Mouse (Mus musculus) gastrocnemius, postnatal 36 days (tissue): ENCODE results near the gene Ube3c. TPM values are rescaled to one million over a fixed set of nuclear protein-coding genes. Genes with fewer than 3 reads are reported as not detected.
"Not testable (repeated sequence)": the region's sequence is repeated elsewhere in the genome, so short reads cannot be mapped to it uniquely, and the experiment has no call there.

Experiments
- DNase-seq, 2 experiments: peaks; one replicate each; pipeline ENCODE4 v3.0.0; 2022
- intact Hi-C: fragments of 180-260 bp; cut with DNase I; formaldehyde crosslinking; loops from one replicate; pipeline ENCODE4 v1.15.1; 2025
- long read RNA-seq, 2 experiments: library from polyadenylated mRNA; stranded (forward); transcript quantifications; one replicate each; pipeline ENCODE4 v2.0.0; 2021
- total RNA-seq, 2 experiments: library from RNA; stranded (reverse); gene quantifications; 2 replicates each; pipeline ENCODE4 v1.2.3; 2021

Gene Ube3c
- 10 to 100 TPM; 34.7 to 34.9 TPM for total RNA-seq
- long read RNA-seq, experiment 1, full-length matches to known transcripts, result 11 of 21 reads
- long read RNA-seq, experiment 1, partial matches to known transcripts, result 4 of 21 reads
- long read RNA-seq, experiment 1, other reads (novel, unspliced or antisense), result 6 of 21 reads
- long read RNA-seq, experiment 2, full-length matches to known transcripts, result 8 of 19 reads
- long read RNA-seq, experiment 2, partial matches to known transcripts, result 6 of 19 reads
- long read RNA-seq, experiment 2, other reads (novel, unspliced or antisense), result 5 of 19 reads

DNA sequence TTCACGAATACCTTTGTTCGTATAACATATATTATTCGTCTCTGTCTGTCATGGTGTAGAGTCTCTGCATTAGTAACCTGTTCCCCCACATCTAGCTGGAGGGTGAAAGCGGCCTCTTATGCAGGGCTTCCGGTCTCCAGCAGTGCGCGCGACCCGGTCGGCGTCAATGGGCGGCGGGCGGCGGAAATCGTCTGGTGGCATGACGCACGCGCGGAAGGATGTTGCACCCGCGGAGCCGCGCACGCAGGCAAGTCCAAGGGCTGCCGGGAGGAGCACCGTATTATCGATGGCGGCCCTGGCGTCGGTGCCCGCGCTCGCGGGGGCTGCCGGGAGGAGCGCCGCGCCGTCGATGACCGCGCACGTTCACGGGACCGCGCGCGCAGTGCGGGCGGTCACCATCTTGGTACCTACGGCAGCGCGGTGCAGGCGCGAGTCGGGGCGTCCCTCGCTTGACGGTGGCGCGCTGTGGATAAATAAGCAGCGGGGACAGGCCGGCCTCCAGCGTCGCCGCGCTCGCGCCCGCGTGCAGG, at the start of gene Ube3c:
Ube3c (plus strand) TSS at position 395 of the 530 bp plus-strand sequence.
- intact Hi-C loops, result no loop called here

DNA sequence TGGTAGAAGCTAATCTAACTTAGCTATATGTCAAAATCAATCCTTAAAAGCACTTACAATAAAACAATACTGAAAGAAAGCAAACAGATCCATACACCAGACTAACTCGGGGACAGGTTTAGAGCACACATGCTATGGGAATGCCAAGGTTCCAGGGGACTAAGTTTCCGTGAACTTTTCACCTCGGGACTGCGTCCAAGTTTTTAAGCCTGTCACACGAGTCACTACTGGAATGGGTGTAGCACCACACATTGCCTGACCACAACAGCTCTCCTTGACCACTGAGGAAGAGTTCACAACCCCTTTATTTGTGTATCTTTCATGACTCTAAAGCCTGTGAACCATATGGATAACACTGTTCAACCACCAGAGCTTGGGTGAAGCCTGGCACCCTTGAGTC, 8.9 kb upstream of the Ube3c start:
- intact Hi-C loops, result no loop called here
- no peak for DNase-seq

More for the DNA sequence above, at the start of gene Ube3c:
- peak; percentile 95 to 97 for DNase-seq

GRCm38 (mm10) chr5:29560667-29561066, 8.4 kb upstream of the Ube3c start:
- DNase-seq, result no peak
- intact Hi-C loops, result no loop called here

- intact Hi-C loops, result no loop called here
Measured at GRCm38 (mm10) chr5:29569378-29570280, 587 bp downstream of the Ube3c start.

GRCm38 (mm10) chr5:29574286-29574685, 5.2 kb downstream of the Ube3c start:
- DNase-seq, intact Hi-C loops: not testable (repeated sequence)

More at GRCm38 (mm10) chr5:29569378-29570280, 587 bp downstream of the Ube3c start:
- DNase-seq, result no peak

DNA sequence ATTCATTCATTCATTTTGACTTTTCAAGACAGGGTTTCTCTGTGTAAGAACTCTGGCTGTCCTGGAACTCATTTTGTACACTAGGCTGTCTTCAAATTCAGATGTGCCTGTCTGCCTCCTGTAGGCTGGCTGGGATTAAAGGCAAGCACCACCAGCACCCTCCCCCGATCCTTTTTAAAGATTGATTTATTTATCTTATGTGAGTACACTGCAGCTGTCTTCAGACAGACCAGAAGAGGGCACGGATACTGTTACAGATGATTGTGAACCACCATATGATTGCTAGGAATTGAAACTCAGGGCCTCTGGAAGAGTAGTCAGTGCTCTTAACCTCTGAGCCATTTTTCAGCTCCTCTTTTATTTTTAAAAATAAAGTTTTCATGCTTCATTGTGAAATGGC, 6.0 kb downstream of the Ube3c start:
- intact Hi-C loops, result no loop called here
- no peak for DNase-seq

GRCm38 (mm10) chr5:29577795-29578631, 9.0 kb downstream of the Ube3c start:
- DNase-seq, result no peak
- intact Hi-C loops, result no loop called here

DNA sequence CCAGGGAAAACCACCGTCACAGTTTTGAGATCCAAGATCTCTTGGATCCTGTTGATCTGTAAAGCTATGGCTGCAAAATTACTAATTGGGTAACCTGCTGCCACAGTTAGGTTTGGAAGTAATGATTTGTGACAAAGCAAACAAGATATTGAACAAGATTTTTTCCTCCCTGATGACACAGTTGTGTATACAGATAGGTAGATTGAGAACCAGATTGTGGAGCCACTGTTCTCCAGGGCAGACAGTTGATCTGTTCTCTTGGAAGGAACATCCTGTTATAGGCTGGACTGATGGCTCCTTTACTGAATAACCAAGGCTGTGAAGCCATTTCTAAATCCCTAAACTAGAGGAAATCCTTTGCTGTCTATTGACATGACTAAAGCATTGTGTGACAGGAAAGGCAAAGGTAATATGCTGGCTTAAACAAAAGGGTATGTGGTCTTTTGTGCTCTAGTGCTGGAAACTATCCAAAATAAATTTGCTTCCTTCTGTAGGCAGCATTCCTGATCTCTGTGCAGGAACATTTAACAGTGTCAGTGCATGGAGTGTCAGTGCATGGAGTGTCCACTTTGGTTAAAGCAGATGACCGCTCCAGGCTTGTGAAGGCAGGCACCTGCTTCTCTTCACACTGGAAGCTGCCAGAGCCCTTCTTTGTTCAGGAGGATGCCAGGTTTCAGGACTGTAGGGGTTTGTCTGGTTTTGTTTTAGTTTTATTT, 15.0 kb downstream of the Ube3c start:
- intact Hi-C loops, result no loop called here
- DNase-seq, result no peak

DNA sequence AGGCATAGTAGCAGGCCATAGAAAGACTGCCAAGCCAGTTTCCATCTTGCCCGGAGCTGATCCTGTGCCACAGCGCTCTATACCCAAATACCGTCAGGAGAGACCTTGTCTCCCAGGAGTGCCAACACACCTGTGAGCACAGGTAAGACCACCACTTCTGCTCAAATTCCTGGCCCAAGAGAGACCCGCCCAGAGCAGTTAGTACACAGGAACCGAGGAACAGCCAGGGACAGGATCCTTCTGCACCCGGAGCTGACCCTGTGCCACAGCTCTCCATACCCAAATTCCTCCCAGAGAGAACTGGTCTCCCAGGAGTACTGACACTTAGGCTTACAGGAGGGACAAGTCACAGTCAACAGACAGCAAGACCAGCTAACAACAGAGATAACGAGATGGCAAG, 23.1 kb downstream of the Ube3c start:
- intact Hi-C loops, DNase-seq: not testable (repeated sequence)

GRCm38 (mm10) chr5:29606546-29606945, 37.5 kb downstream of the Ube3c start:
- intact Hi-C loops, result no loop called here

GRCm38 (mm10) chr5:29625610-29626009, 56.6 kb downstream of the Ube3c start:
- intact Hi-C loops, result no loop called here
- no peak for DNase-seq

More at GRCm38 (mm10) chr5:29606546-29606945, 37.5 kb downstream of the Ube3c start:
- no peak for DNase-seq

- no peak for DNase-seq
- intact Hi-C loops, result no loop called here
Measured at GRCm38 (mm10) chr5:29629941-29630340, 60.9 kb downstream of the Ube3c start.

DNA sequence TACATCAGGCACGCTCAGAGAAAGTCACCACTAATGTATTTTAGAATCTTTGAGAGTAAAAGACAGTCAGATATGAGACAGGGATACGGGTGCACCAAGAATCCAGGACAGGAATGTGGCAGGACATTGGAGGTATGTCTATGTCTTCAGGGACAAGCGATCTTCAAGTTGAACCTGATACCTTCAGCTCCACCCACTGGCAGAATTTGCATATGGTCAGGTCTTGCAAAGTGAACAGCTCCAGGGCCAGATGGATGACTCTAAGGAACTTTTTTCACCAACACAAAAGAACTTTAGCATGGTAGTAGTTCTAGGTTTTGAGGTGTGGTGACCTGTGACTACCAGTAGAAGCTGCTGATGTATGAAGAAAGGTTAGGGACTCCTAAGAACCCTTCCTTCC, 62.7 kb downstream of the Ube3c start:
- no peak for DNase-seq
- intact Hi-C loops, result no loop called here

DNA sequence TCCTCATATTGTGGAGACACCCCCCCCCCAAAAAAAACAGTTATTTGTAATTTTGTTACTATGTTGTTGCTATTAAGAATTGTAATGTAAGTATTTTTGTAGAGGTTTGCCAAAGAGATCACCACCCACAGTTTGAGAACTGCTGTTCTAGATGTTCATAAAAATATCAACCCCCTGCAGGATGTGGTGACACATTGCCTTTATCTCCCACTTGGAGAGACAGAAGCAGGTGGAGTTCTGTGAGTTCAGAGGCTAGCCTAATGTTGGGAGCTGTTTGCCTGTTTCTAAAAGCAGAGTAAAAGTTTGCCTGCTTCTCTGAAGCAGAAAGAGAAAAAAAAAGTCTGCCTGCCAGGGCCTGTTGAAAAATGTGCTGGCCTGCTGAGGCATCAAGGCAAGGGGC, 67.3 kb downstream of the Ube3c start:
- DNase-seq, result no peak
- intact Hi-C loops, result no loop called here

DNA sequence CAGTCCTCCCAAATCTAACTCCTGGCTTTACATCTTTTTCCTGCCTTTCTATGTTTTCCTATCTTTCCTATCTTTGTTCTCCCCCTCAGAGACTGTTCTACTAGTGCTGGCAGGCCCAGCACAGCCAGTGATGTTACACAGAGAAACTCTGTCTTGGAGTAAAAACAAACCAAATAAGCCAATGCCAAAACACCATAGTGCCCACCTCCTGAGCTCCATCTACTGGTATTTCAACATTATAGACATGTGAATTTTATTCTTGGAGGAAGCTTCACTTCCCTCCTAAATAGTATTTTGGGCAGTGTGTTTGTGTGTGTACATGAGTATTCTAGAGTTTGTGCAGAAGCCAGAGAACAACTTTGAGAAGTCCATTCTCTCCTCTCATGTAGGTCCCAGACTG, 67.8 kb downstream of the Ube3c start:
- DNase-seq, result no peak
- intact Hi-C loops, result no loop called here

GRCm38 (mm10) chr5:29641124-29641884, 72.3 kb downstream of the Ube3c start:
- intact Hi-C loops, result no loop called here
- DNase-seq, result no peak

GRCm38 (mm10) chr5:29651696-29652095, 82.7 kb downstream of the Ube3c start:
- intact Hi-C loops, result no loop called here

DNA sequence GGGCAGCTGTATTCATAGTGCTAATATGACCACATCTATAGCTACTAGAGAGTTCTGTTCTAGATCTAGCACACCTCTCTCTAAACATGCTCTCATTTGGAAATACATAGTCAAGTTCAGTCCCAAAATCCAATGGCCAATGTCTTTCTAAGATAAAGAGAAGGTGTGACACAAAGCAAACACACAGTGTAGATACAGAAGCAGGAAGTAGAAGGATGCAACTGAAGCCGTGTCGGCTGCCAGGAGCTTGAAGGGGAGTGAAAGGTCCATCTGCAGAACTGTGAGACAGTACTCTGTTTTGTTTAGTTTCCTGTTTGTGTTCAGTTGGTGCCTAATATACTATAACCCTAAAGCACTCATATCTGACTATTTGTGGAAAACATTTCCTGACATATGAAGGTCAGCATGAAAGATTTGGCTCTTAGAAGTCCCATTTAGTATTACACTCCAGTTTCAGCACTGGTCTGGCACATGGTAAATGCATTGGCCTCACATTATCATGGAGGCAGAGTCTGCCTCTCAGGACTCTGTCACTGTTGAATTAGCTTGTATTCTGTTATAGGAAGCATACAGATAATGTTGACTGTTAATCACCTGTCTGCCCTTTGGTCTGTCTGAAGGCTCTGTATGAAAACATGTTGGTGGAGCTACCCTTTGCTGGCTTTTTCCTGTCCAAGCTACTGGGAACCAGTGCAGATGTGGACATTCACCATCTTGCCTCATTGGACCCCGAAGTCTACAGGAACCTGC, 88.7 kb downstream of the Ube3c start:
- intact Hi-C loops, result no loop called here
- DNase-seq, result no peak

More at GRCm38 (mm10) chr5:29651696-29652095, 82.7 kb downstream of the Ube3c start:
- DNase-seq, result no peak
